Mouse (Mus musculus) limb, embryonic 13.5 days (tissue): ENCODE results near the gene Moxd1. TPM values are rescaled to one million over a fixed set of nuclear protein-coding genes. Genes with fewer than 3 reads are reported as not detected.

Experiments
- ATAC-seq: fragments of 200-750 bp; cut with Nextera tagmentation; 2 replicates; pipeline ENCODE4 v1.8.0; 2017; ENCODE audit warnings: low read depth, moderate number of reproducible peaks, moderate TSS enrichment; ENCODE audit not compliant: low FRiP score
- H3K27ac ChIP-seq: fragments of 300-500 bp; sonication (generic); 2 replicates; pipeline ENCODE4 v1.5.1; 2015; ENCODE audit warnings: inconsistent platforms, mild to moderate bottlenecking, moderate library complexity
- H3K27me3 ChIP-seq: fragments of 300-500 bp; sonication (generic); 2 replicates; pipeline ENCODE4 v1.6.1; 2015; ENCODE audit warnings: mild to moderate bottlenecking, inconsistent platforms
- H3K36me3 ChIP-seq: fragments of 300-500 bp; sonication (generic); 2 replicates; pipeline ENCODE4 v1.6.1; 2015; ENCODE audit warnings: inconsistent platforms, mild to moderate bottlenecking, moderate library complexity
- H3K4me1 ChIP-seq: fragments of 300-500 bp; sonication (generic); 2 replicates; pipeline ENCODE4 v1.6.1; 2015; ENCODE audit warnings: inconsistent platforms
- H3K4me2 ChIP-seq: fragments of 300-500 bp; sonication (generic); replicated peaks from 2 replicates; pipeline ENCODE4 v1.6.1; 2015; ENCODE audit warnings: inconsistent platforms, mild to moderate bottlenecking, moderate library complexity
- H3K4me3 ChIP-seq: fragments of 300-500 bp; sonication (generic); 2 replicates; pipeline ENCODE4 v1.5.1; 2015; ENCODE audit warnings: moderate library complexity, mild to moderate bottlenecking, inconsistent platforms
- H3K9ac ChIP-seq: fragments of 300-500 bp; sonication (generic); 2 replicates; pipeline ENCODE4 v1.6.1; 2015; ENCODE audit warnings: mild to moderate bottlenecking, inconsistent platforms
- H3K9me3 ChIP-seq: fragments of 300-500 bp; sonication (generic); 2 replicates; pipeline ENCODE4 v1.6.1; 2016; ENCODE audit warnings: inconsistent platforms
- WGBS: fragments of 180-500 bp; shearing (Covaris S2); methylation state at CpG from one replicate; pipeline ENCODE4 v1.1.7; 2015; 5-methylcytosine and 5-hydroxymethylcytosine counted together
- polyA plus RNA-seq: library from polyadenylated mRNA; unstranded; fragments of >200 nt; fragmentation: Nextera tagmentation; extraction: Ambion mirVana; gene quantifications from 2 replicates; pipeline ENCODE4 v1.2.1, GENCODE M21; 2015

Gene Moxd1
- polyA plus RNA-seq, 1 experiment from 2014 or later, result 39.7 TPM

DNA sequence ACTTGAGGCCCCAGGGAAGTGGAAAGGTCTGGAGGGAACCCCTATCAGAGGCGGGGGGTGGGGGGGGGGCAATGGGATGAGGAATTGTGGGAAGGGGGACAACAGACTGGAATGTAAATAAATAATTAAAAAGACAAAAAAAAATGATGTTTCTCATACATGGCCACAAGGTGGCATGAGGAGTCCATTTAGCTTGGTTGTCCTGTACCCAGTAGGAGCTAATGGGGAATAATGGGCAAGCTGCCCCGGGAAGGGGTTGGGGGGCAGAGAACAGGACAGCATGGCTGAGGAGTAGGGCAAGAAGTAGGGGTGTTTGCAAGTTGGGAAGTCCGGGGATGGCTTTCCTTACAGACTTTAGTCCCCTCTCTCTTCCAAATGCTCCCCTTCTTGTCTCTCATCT, 109.5 kb downstream of the Moxd1 start:
- Histone ChIP-seq H3K4me1 (no peaks in the 10 kb centered on the region), H3K27ac (no peak overlapping the region), H3K9me3 (no peaks in the 10 kb centered on the region), H3K36me3 (no peaks in the 10 kb centered on the region), H3K4me3 (no peak overlapping the region), H3K9ac (no peak overlapping the region), H3K27me3 (no peaks in the 10 kb centered on the region), H3K4me2 (no peak overlapping the region)
- WGBS, result 52% methylated on average over 3 of the region's 3 CpGs
- ATAC-seq, result no peak

GRCm38 (mm10) chr10:24339593-24340143, 116.4 kb downstream of the Moxd1 start:
- WGBS, result 32% methylated on average over 10 of the region's 10 CpGs

GRCm38 (mm10) chr10:24340551-24341213, 117.4 kb downstream of the Moxd1 start:
- peaks cover 29% of the 10 kb centered on the region for H3K4me1 ChIP-seq
- 13% methylated on average over 1 of the region's 1 CpGs for WGBS
- peak; percentile 83 for ATAC-seq
- H3K9me3 ChIP-seq, result no peaks in the 10 kb centered on the region
- no peak overlapping the region for H3K4me3 ChIP-seq
- H3K27me3 ChIP-seq, result no peaks in the 10 kb centered on the region
- H3K9ac ChIP-seq, result no peak overlapping the region; the same call in 1 of the 2 replicates
- no peaks in the 10 kb centered on the region for H3K36me3 ChIP-seq
- H3K4me2 ChIP-seq, result peak overlapping the region; percentile 41
- peak overlapping the region; percentile 84 for H3K27ac ChIP-seq

More at GRCm38 (mm10) chr10:24339593-24340143, 116.4 kb downstream of the Moxd1 start:
- no peak for ATAC-seq
- Histone ChIP-seq H3K4me2 (peak overlapping the region; percentile 41), H3K36me3 (no peaks in the 10 kb centered on the region), H3K27ac (peak overlapping the region; percentile 84), H3K9me3 (no peaks in the 10 kb centered on the region), H3K9ac (no peak overlapping the region), H3K4me1 (peaks cover 29% of the 10 kb centered on the region), H3K27me3 (no peaks in the 10 kb centered on the region), H3K4me3 (no peak overlapping the region)

GRCm38 (mm10) chr10:24341214-24341589, 117.9 kb downstream of the Moxd1 start:
- no peaks in the 10 kb centered on the region for H3K9me3 ChIP-seq
- peak overlapping the region; percentile 84 for H3K27ac ChIP-seq
- no peak overlapping the region for H3K9ac ChIP-seq
- no peaks in the 10 kb centered on the region for H3K36me3 ChIP-seq
- peaks cover 29% of the 10 kb centered on the region for H3K4me1 ChIP-seq
- H3K4me2 ChIP-seq, result 0 out of 2 replicates have a peak overlapping the region, but pooled peaks have one; percentile 21
- ATAC-seq, result no peak; the same call in 1 of the 2 replicates
- no peaks in the 10 kb centered on the region for H3K27me3 ChIP-seq
- 64% methylated on average over 6 of the region's 6 CpGs for WGBS
- H3K4me3 ChIP-seq, result no peak overlapping the region

GRCm38 (mm10) chr10:24343068-24343467, 119.8 kb downstream of the Moxd1 start:
- WGBS, result 77% methylated on average over 4 of the region's 4 CpGs

More at GRCm38 (mm10) chr10:24343068-24343467, 119.8 kb downstream of the Moxd1 start:
- Histone ChIP-seq H3K4me3 (no peak overlapping the region), H3K27ac (no peak overlapping the region), H3K9me3 (no peaks in the 10 kb centered on the region), H3K4me1 (peaks cover 29% of the 10 kb centered on the region), H3K36me3 (no peaks in the 10 kb centered on the region), H3K27me3 (no peaks in the 10 kb centered on the region), H3K9ac (no peak overlapping the region), H3K4me2 (no peak overlapping the region)
- no peak for ATAC-seq

Other genes starting within 250 kb of the Moxd1 start
- gene Taar6, start 237.9 kb upstream of the Moxd1 start, polyA plus RNA-seq, result not detected in 2 replicates
- gene Taar7a, start 230.0 kb upstream of the Moxd1 start, polyA plus RNA-seq, result not detected in 2 replicates
- gene Taar7b, start 223.6 kb upstream of the Moxd1 start, polyA plus RNA-seq, result not detected in 2 replicates
- not detected in 2 replicates for gene Taar7d, start 196.3 kb upstream of the Moxd1 start, polyA plus RNA-seq
- not detected in 2 replicates for gene Taar7e, start 185.9 kb upstream of the Moxd1 start, polyA plus RNA-seq
- gene Taar7f, start 174.0 kb upstream of the Moxd1 start, polyA plus RNA-seq, result not detected in 2 replicates
- not detected in 2 replicates for gene Taar8a, start 147.0 kb upstream of the Moxd1 start, polyA plus RNA-seq
- gene Taar8b, start 131.2 kb upstream of the Moxd1 start, polyA plus RNA-seq, result not detected in 2 replicates
- not detected in 2 replicates for gene Taar8c, start 121.6 kb upstream of the Moxd1 start, polyA plus RNA-seq
- gene Taar9, start 114.0 kb upstream of the Moxd1 start, polyA plus RNA-seq, result not detected in 2 replicates
- gene Stx7, start 74.2 kb upstream of the Moxd1 start, polyA plus RNA-seq, result 71.5 and 73.7 TPM in 2 replicates